Comparison of ENCODE assay signal across 16 mouse cellular contexts in the genomic region with DNA sequence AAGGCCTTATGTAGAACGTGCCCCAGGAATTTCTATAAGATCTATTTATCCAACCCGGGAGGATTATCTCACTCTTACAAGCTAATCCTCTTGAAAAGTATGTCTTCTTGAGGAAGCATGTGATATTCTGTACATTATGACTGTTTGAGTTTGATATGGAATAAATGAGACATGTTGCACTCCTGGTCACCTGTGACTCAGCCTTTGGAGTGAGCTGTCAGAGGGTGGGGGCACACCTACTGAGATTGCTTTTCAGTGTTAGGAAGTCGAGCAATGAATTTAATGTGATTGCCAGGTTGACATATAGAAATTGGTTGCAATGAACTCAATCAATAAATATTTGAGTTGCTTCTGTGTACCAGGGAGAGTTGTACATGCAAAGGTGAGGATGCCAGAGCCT.
"Had no signal": no experiment of that assay in that cellular context is flagged by ENCODE, and none has a peak within 500 bp of the region (broad histone marks: within the 10 kb centered on the region; RNA-seq: fewer than 3 reads in every experiment).

No protein-coding gene starts in this region.

- H3K27me3 ChIP-seq: neural tube, embryonic 12.5 days; neural tube, embryonic 13.5 days; neural tube, embryonic 15.5 days; stomach, embryonic 15.5 days had no signal

- H3K9ac ChIP-seq: neural tube, embryonic 12.5 days; neural tube, embryonic 13.5 days; neural tube, embryonic 15.5 days; stomach, embryonic 15.5 days had no signal

- H3K4me3 ChIP-seq: neural tube, embryonic 12.5 days; neural tube, embryonic 13.5 days; neural tube, embryonic 15.5 days; stomach, embryonic 15.5 days had no signal

- H3K4me2 ChIP-seq: neural tube, embryonic 12.5 days; neural tube, embryonic 13.5 days; neural tube, embryonic 15.5 days; stomach, embryonic 15.5 days had no signal

- DNase-seq: retina, postnatal 1 day; right cerebral cortex, adult 18-20 months; right cerebral cortex, postnatal 14 days; right cerebral cortex, postnatal 25 days; right cerebral cortex, postnatal 4 days; spleen, adult 18-20 months; thymus, adult 18-20 months; thymus, adult 2 months; thymus, postnatal 14 days; thymus, postnatal 25 days; thymus, postnatal 36 days; thymus, postnatal 4 days had no signal

- H3K9me3 ChIP-seq: neural tube, embryonic 12.5 days; neural tube, embryonic 13.5 days; neural tube, embryonic 15.5 days; stomach, embryonic 15.5 days had no signal

- H3K27ac ChIP-seq: neural tube, embryonic 12.5 days; neural tube, embryonic 13.5 days; neural tube, embryonic 15.5 days; stomach, embryonic 15.5 days had no signal

- H3K36me3 ChIP-seq: neural tube, embryonic 12.5 days; neural tube, embryonic 13.5 days; neural tube, embryonic 15.5 days; stomach, embryonic 15.5 days had no signal

- H3K4me1 ChIP-seq: neural tube, embryonic 12.5 days; neural tube, embryonic 13.5 days; neural tube, embryonic 15.5 days; stomach, embryonic 15.5 days had no signal
